Mouse (Mus musculus) R1 (cell line): ENCODE data around the gene Fbxo39.

Experiments
- DNase-seq: peaks from one replicate; pipeline ENCODE4 v3.0.0-alpha.2; 2018; ENCODE audit warnings: low read depth, low spot score

Fbxo39 gene

GRCm38 (mm10) chr11:72363523-72364240 lies 49.4 kb downstream of the Fbxo39 start:
- no peak for DNase-seq

- DNase-seq = no peak
Measured at GRCm38 (mm10) chr11:72364526-72364925, 50.3 kb downstream of the Fbxo39 start.

- no peak for DNase-seq
Measured at GRCm38 (mm10) chr11:72366126-72366525, 51.9 kb downstream of the Fbxo39 start.

- DNase-seq = no peak
Measured at GRCm38 (mm10) chr11:72367934-72368674, 53.9 kb downstream of the Fbxo39 start.
